Mouse (Mus musculus): ENCODE results near the gene BC005624. TPM values are rescaled to one million over a fixed set of nuclear protein-coding genes. Genes with fewer than 3 reads are reported as not detected.

The BC005624 gene
- polyA plus RNA-seq, 1 experiment from 2014 or later = 42.6 TPM

Other genes with a start within 250 kb of the BC005624 start
- gene 1700001O22Rik, start 178.5 kb downstream of the BC005624 start, polyA plus RNA-seq (2016; fragmentation: Nextera tagmentation; extraction: Ambion mirVana) = 1.3 and 1.8 TPM in 2 replicates
- gene Ntmt1, start 174.4 kb downstream of the BC005624 start, polyA plus RNA-seq (2016; fragmentation: Nextera tagmentation; extraction: Ambion mirVana) = 102 and 116 TPM in 2 replicates
- gene Asb6, start 151.9 kb downstream of the BC005624 start, polyA plus RNA-seq (2016; fragmentation: Nextera tagmentation; extraction: Ambion mirVana) = 31.3 and 40.1 TPM in 2 replicates
- gene Prrx2, start 147.2 kb downstream of the BC005624 start, polyA plus RNA-seq (2016; fragmentation: Nextera tagmentation; extraction: Ambion mirVana) = 49.1 and 73.9 TPM in 2 replicates
- 4.2 and 6.1 TPM in 2 replicates for gene Ptges, start 52.3 kb downstream of the BC005624 start, polyA plus RNA-seq (2016; fragmentation: Nextera tagmentation; extraction: Ambion mirVana)
- 24.6 and 25.4 TPM in 2 replicates for gene Tor1b, start 29.2 kb downstream of the BC005624 start, polyA plus RNA-seq (2016; fragmentation: Nextera tagmentation; extraction: Ambion mirVana)
- 65.1 and 80.5 TPM in 2 replicates for gene Tor1a, start 14.3 kb downstream of the BC005624 start, polyA plus RNA-seq (2016; fragmentation: Nextera tagmentation; extraction: Ambion mirVana)
- 15.7 and 21.5 TPM in 2 replicates for gene Usp20, start 78 bp upstream of the BC005624 start, polyA plus RNA-seq (2016; fragmentation: Nextera tagmentation; extraction: Ambion mirVana)
- 17.7 and 21.6 TPM in 2 replicates for gene Fnbp1, start 159.8 kb upstream of the BC005624 start, polyA plus RNA-seq (2016; fragmentation: Nextera tagmentation; extraction: Ambion mirVana)
- gene Gpr107, start 170.1 kb upstream of the BC005624 start, polyA plus RNA-seq (2016; fragmentation: Nextera tagmentation; extraction: Ambion mirVana) = 35.9 and 37.4 TPM in 2 replicates